Comparison of ENCODE assay signal across 8 mouse cellular contexts in genomic region chr2:29621163-29621562, GRCm38 (mm10). TPM values are rescaled to one million over a fixed set of nuclear protein-coding genes. Genes with fewer than 3 reads are reported as not detected.
DNase-seq lines count a peak whose midpoint lies in the region; ATAC-seq and TF ChIP-seq lines count a peak whose summit lies in the region.

No protein-coding gene starts in this region.

- peak overlapping the region; percentile 95 for H3K9ac ChIP-seq in ES-Bruce4 (ENCODE audit: low read depth, poor library complexity, severe bottlenecking)
- peak overlapping the region; percentile 95 for H3K9ac ChIP-seq in heart, embryonic 12.5 days
- H3K9ac ChIP-seq in liver, embryonic 15.5 days: peak overlapping the region; percentile 76; the same call in 1 of the 2 replicates

- no peaks in the 10 kb centered on the region for H3K36me3 ChIP-seq in ES-Bruce4 (ENCODE audit: control insufficient read depth, insufficient read depth, low read length, poor library complexity, severe bottlenecking)
- no peaks in the 10 kb centered on the region for H3K36me3 ChIP-seq in heart, embryonic 12.5 days
- H3K36me3 ChIP-seq in liver, embryonic 15.5 days (replicated peaks): no peaks in the 10 kb centered on the region

- peaks cover 20% of the 10 kb centered on the region for H3K4me1 ChIP-seq in ES-Bruce4 (ENCODE audit: control insufficient read depth, insufficient read depth, low read length)
- H3K4me1 ChIP-seq in heart, embryonic 12.5 days (replicated peaks): peaks cover 57% of the 10 kb centered on the region
- peaks cover 63% of the 10 kb centered on the region for H3K4me1 ChIP-seq in liver, embryonic 15.5 days (replicated peaks)

- intact Hi-C loops in heart, postnatal 25 days (cut with DNase I): no loop called here
- intact Hi-C loops in left cerebral cortex, postnatal 36 days (cut with DNase I): no loop called here

- no peak for TF ChIP-seq POLR2A in ES-Bruce4 (IDR thresholded peaks at IDR 0.05; ENCODE audit: insufficient read depth, low read length)

- no peak for TF ChIP-seq CTCF in ES-Bruce4 (IDR thresholded peaks at IDR 0.05; ENCODE audit: low read depth, low read length)

- no peak for TF ChIP-seq EP300 in ES-Bruce4 (IDR thresholded peaks at IDR 0.05; ENCODE audit: insufficient read depth, low read depth, low read length)

- no peaks in the 10 kb centered on the region for H3K9me3 ChIP-seq in ES-Bruce4 (replicated peaks; ENCODE audit: control insufficient read depth, insufficient read depth, low read length, poor library complexity, severe bottlenecking)
- H3K9me3 ChIP-seq in heart, embryonic 12.5 days (replicated peaks): no peaks in the 10 kb centered on the region
- H3K9me3 ChIP-seq in liver, embryonic 15.5 days (replicated peaks): no peaks in the 10 kb centered on the region

- 37% methylated on average over 10 of the region's 10 CpGs for WGBS in heart, embryonic 12.5 days
- WGBS in liver, embryonic 15.5 days (ENCODE audit: insufficient replicate concordance): 74% methylated on average over 10 of the region's 10 CpGs

- DNase-seq in heart, adult 18-20 months: peak; percentile 48 to 56
- DNase-seq in heart, postnatal 25 days (ENCODE audit: low spot score): no peak
- no peak for DNase-seq in right cerebral cortex, postnatal 36 days (ENCODE audit: low spot score in 2 of 2)
- DNase-seq in left cerebral cortex, postnatal 36 days (ENCODE audit: low spot score in 2 of 2): no peak

- no peaks in the 10 kb centered on the region; the same call in 1 of the 2 replicates for H3K27me3 ChIP-seq in ES-Bruce4 (ENCODE audit: control insufficient read depth, insufficient read depth, low read length, poor library complexity, severe bottlenecking)
- H3K27me3 ChIP-seq in heart, embryonic 12.5 days (replicated peaks): no peaks in the 10 kb centered on the region
- no peaks in the 10 kb centered on the region for H3K27me3 ChIP-seq in liver, embryonic 15.5 days

- H3K4me3 ChIP-seq in ES-Bruce4 (ENCODE audit: low read depth, low read length): peak overlapping the region; percentile 20
- peak overlapping the region; percentile 87 for H3K4me3 ChIP-seq in heart, embryonic 12.5 days
- H3K4me3 ChIP-seq in liver, embryonic 15.5 days (replicated peaks): peak overlapping the region; percentile 86

- no peak overlapping the region for H3K27ac ChIP-seq in ES-Bruce4 (ENCODE audit: insufficient read depth, low read length)
- H3K27ac ChIP-seq in heart, embryonic 12.5 days (ENCODE audit: poor library complexity, severe bottlenecking): no peak overlapping the region
- no peak overlapping the region for H3K27ac ChIP-seq in liver, embryonic 15.5 days (replicated peaks)

- H3K4me2 ChIP-seq in heart, embryonic 12.5 days: peak overlapping the region; percentile 81
- H3K4me2 ChIP-seq in liver, embryonic 15.5 days: peak overlapping the region; percentile 91

- ATAC-seq in heart, embryonic 12.5 days (ENCODE audit: insufficient number of reproducible peaks, low FRiP score): no peak
- no peak for ATAC-seq in liver, embryonic 15.5 days (ENCODE audit: insufficient read depth)
- no peak for ATAC-seq in inflammation-experienced regulatory T-cells, adult 6 months

RNA-seq across cellular contexts. Expression of gene Rapgef1, which starts 1.6 kb away (rescaled TPM):
- total RNA-seq in heart, adult 18-20 months (2021): 100 to 1,000 TPM in 1 of 2 experiments, 10 to 100 TPM in 1; 100.0 to 108 TPM
- total RNA-seq in heart, postnatal 25 days (2021): 10 to 100 TPM; 85.1 to 94.1 TPM
- polyA plus RNA-seq in ES-Bruce4 (2011; ENCODE audit: insufficient read depth, insufficient read length, low read depth, missing spikeins): 35.0 and 37.0 TPM in 2 replicates
- polyA plus RNA-seq in heart, embryonic 12.5 days (2016; fragmentation: Nextera tagmentation; extraction: Ambion mirVana): 13.2 and 14.5 TPM in 2 replicates
- polyA plus RNA-seq in liver, embryonic 15.5 days (2015; fragmentation: Nextera tagmentation; extraction: Ambion mirVana): 5.5 and 7.3 TPM in 2 replicates
- polyA plus RNA-seq in inflammation-experienced regulatory T-cells, adult 6 months (2017; shearing (Covaris generic)): 10 to 100 TPM; 26.4 to 37.9 (median 29.7) TPM
- 100 to 1,000 TPM; 104 to 107 TPM for total RNA-seq in left cerebral cortex, postnatal 36 days (2021)

Comparison
In these comparisons a context has a peak if more than half of its experiments do, and no peak if none do; other contexts are left out.
1. DNase-seq: peak in heart, adult 18-20 months (2 of 2); none in heart, postnatal 25 days (single experiment), right cerebral cortex, postnatal 36 days (0 of 2) and left cerebral cortex, postnatal 36 days (0 of 2).
2. H3K4me3 ChIP-seq: peak in every context shown above with its lines; median percentile 87 in heart, embryonic 12.5 days; 86 in liver, embryonic 15.5 days; 20 in ES-Bruce4.
3. Peak in every context shown above with its lines, with median percentiles within 50 percentile points of each other: H3K9ac ChIP-seq.